Mouse (Mus musculus) spleen, adult 2 months (tissue): ENCODE results near the gene Creb3l1.

Experiments
- CTCF ChIP-seq: fragments of 200-500 bp; IDR thresholded peaks from 2 replicates; pipeline ENCODE4 v1.5.1; 2011; ENCODE audit warnings: mild to moderate bottlenecking, inconsistent platforms; ENCODE audit not compliant: insufficient read depth, insufficient read length, insufficient replicate concordance; ENCODE audit errors: extremely low read depth
- POLR2A ChIP-seq: fragments of 200-500 bp; IDR thresholded peaks from 2 replicates; pipeline ENCODE4 v1.6.1; 2011; ENCODE audit warnings: low read depth, low read length, inconsistent platforms

- TF ChIP-seq CTCF (peak; percentile 66; the same call in 1 of the 2 replicates), POLR2A (no peak)
These were observed 36.8 kb downstream of the Creb3l1 start for GRCm38 (mm10) chr2:91987542-91987941.
